Mouse (Mus musculus): ENCODE data around the gene Rnf123. TPM values are rescaled to one million over a fixed set of nuclear protein-coding genes. Genes with fewer than 3 reads are reported as not detected.

Gene Rnf123
- polyA plus RNA-seq, 1 experiment from 2014 or later: 32.6 TPM

GRCm38 (mm10) chr9:108072481-108072924, 10.6 kb downstream of the Rnf123 start:
- Histone ChIP-seq H3K4me2 (no peak overlapping the region), H3K9ac (0 out of 2 replicates have a peak overlapping the region, but pooled peaks have one; percentile 18), H3K27me3 (no peaks in the 10 kb centered on the region), H3K9me3 (replicated peaks) (no peaks in the 10 kb centered on the region), H3K4me1 (no peaks in the 10 kb centered on the region), H3K27ac (no peak overlapping the region), H3K36me3 (ENCODE audit: poor library complexity, severe bottlenecking) (peaks cover 39% of the 10 kb centered on the region), H3K4me3 (no peak overlapping the region)
- 53% methylated on average over 9 of the region's 9 CpGs for WGBS
- no peak for ATAC-seq

GRCm38 (mm10) chr9:108071801-108072200, 11.3 kb downstream of the Rnf123 start:
- Histone ChIP-seq H3K4me1 (no peaks in the 10 kb centered on the region), H3K27me3 (no peaks in the 10 kb centered on the region), H3K27ac (no peak overlapping the region), H3K36me3 (ENCODE audit: poor library complexity, severe bottlenecking) (peaks cover 44% of the 10 kb centered on the region), H3K9me3 (replicated peaks) (no peaks in the 10 kb centered on the region), H3K4me3 (no peak overlapping the region), H3K4me2 (no peak overlapping the region), H3K9ac (no peak overlapping the region)
- no peak for ATAC-seq
- 90% methylated on average over 4 of the region's 4 CpGs for WGBS

- no peak overlapping the region for H3K4me3 ChIP-seq
- no peak for ATAC-seq
- no peak overlapping the region for H3K27ac ChIP-seq
- H3K36me3 ChIP-seq (ENCODE audit: poor library complexity, severe bottlenecking): peaks cover 44% of the 10 kb centered on the region
- H3K9me3 ChIP-seq (replicated peaks): no peaks in the 10 kb centered on the region
- H3K9ac ChIP-seq: no peak overlapping the region
- H3K27me3 ChIP-seq: no peaks in the 10 kb centered on the region
- no peak overlapping the region for H3K4me2 ChIP-seq
- WGBS: 90% methylated on average over 7 of the region's 7 CpGs
- no peaks in the 10 kb centered on the region for H3K4me1 ChIP-seq
Observed at GRCm38 (mm10) chr9:108069529-108069928, 13.6 kb downstream of the Rnf123 start.

GRCm38 (mm10) chr9:108069007-108069406, 14.1 kb downstream of the Rnf123 start:
- WGBS: 85% methylated on average over 9 of the region's 9 CpGs
- Histone ChIP-seq H3K4me2 (no peak overlapping the region), H3K36me3 (ENCODE audit: poor library complexity, severe bottlenecking) (peaks cover 49% of the 10 kb centered on the region)

GRCm38 (mm10) chr9:108067900-108068299, 15.2 kb downstream of the Rnf123 start:
- no peaks in the 10 kb centered on the region for H3K27me3 ChIP-seq
- H3K9ac ChIP-seq: no peak overlapping the region
- H3K27ac ChIP-seq: no peak overlapping the region
- 20% methylated on average over 8 of the region's 8 CpGs for WGBS
- ATAC-seq: peak; percentile 17; the same call in 1 of the 2 replicates
- no peak overlapping the region for H3K4me3 ChIP-seq
- H3K4me1 ChIP-seq: no peaks in the 10 kb centered on the region
- H3K9me3 ChIP-seq (replicated peaks): no peaks in the 10 kb centered on the region
- no peak overlapping the region for H3K4me2 ChIP-seq
- H3K36me3 ChIP-seq (ENCODE audit: poor library complexity, severe bottlenecking): peaks cover 55% of the 10 kb centered on the region

More at GRCm38 (mm10) chr9:108069007-108069406, 14.1 kb downstream of the Rnf123 start:
- Histone ChIP-seq H3K9ac (no peak overlapping the region), H3K4me1 (no peaks in the 10 kb centered on the region), H3K27ac (no peak overlapping the region), H3K4me3 (no peak overlapping the region), H3K27me3 (no peaks in the 10 kb centered on the region), H3K9me3 (replicated peaks) (no peaks in the 10 kb centered on the region)
- no peak for ATAC-seq

- 84% methylated on average over 7 of the region's 7 CpGs for WGBS
- Histone ChIP-seq H3K36me3 (ENCODE audit: poor library complexity, severe bottlenecking) (peaks cover 58% of the 10 kb centered on the region), H3K4me1 (no peaks in the 10 kb centered on the region), H3K9ac (no peak overlapping the region), H3K9me3 (replicated peaks) (no peaks in the 10 kb centered on the region), H3K27me3 (no peaks in the 10 kb centered on the region), H3K4me3 (no peak overlapping the region), H3K27ac (no peak overlapping the region), H3K4me2 (no peak overlapping the region)
- no peak for ATAC-seq
Observed at GRCm38 (mm10) chr9:108067199-108067598, 15.9 kb downstream of the Rnf123 start.

- no peak for ATAC-seq
- Histone ChIP-seq H3K36me3 (ENCODE audit: poor library complexity, severe bottlenecking) (peaks cover 61% of the 10 kb centered on the region), H3K4me3 (no peak overlapping the region), H3K4me2 (no peak overlapping the region), H3K27ac (no peak overlapping the region), H3K27me3 (no peaks in the 10 kb centered on the region), H3K4me1 (no peaks in the 10 kb centered on the region), H3K9me3 (replicated peaks) (no peaks in the 10 kb centered on the region), H3K9ac (no peak overlapping the region)
- 50% methylated on average over 5 of the region's 5 CpGs for WGBS
Observed at GRCm38 (mm10) chr9:108065491-108066011, 17.6 kb downstream of the Rnf123 start.

- Histone ChIP-seq H3K4me1 (no peaks in the 10 kb centered on the region), H3K27me3 (no peaks in the 10 kb centered on the region), H3K9ac (no peak overlapping the region), H3K27ac (no peak overlapping the region), H3K9me3 (replicated peaks) (no peaks in the 10 kb centered on the region), H3K4me3 (no peak overlapping the region), H3K36me3 (ENCODE audit: poor library complexity, severe bottlenecking) (peaks cover 60% of the 10 kb centered on the region), H3K4me2 (no peak overlapping the region)
- 88% methylated on average over 12 of the region's 12 CpGs for WGBS
- no peak for ATAC-seq
Observed at GRCm38 (mm10) chr9:108063361-108063760, 19.8 kb downstream of the Rnf123 start.

- Histone ChIP-seq H3K4me1 (no peaks in the 10 kb centered on the region), H3K27me3 (no peaks in the 10 kb centered on the region), H3K4me2 (no peak overlapping the region), H3K9ac (no peak overlapping the region), H3K36me3 (ENCODE audit: poor library complexity, severe bottlenecking) (peaks cover 70% of the 10 kb centered on the region), H3K4me3 (no peak overlapping the region), H3K27ac (no peak overlapping the region), H3K9me3 (replicated peaks) (no peaks in the 10 kb centered on the region)
- no peak for ATAC-seq
- 90% methylated on average over 3 of the region's 3 CpGs for WGBS
Observed at GRCm38 (mm10) chr9:108062142-108062541, 21.0 kb downstream of the Rnf123 start.

GRCm38 (mm10) chr9:108058291-108058690, 24.9 kb downstream of the Rnf123 start:
- Histone ChIP-seq H3K4me1 (peaks cover 2% of the 10 kb centered on the region), H3K4me2 (no peak overlapping the region), H3K27ac (no peak overlapping the region), H3K9ac (no peak overlapping the region), H3K9me3 (replicated peaks) (no peaks in the 10 kb centered on the region), H3K36me3 (ENCODE audit: poor library complexity, severe bottlenecking) (peaks cover 91% of the 10 kb centered on the region), H3K27me3 (no peaks in the 10 kb centered on the region), H3K4me3 (no peak overlapping the region)
- 92% methylated on average over 9 of the region's 9 CpGs for WGBS
- ATAC-seq: no peak

- ATAC-seq: no peak
- 93% methylated on average over 5 of the region's 5 CpGs for WGBS
- Histone ChIP-seq H3K4me2 (no peak overlapping the region), H3K4me3 (no peak overlapping the region), H3K36me3 (ENCODE audit: poor library complexity, severe bottlenecking) (peaks cover 81% of the 10 kb centered on the region), H3K27ac (no peak overlapping the region), H3K9ac (no peak overlapping the region), H3K9me3 (replicated peaks) (no peaks in the 10 kb centered on the region), H3K4me1 (peaks cover 9% of the 10 kb centered on the region), H3K27me3 (no peaks in the 10 kb centered on the region)
Observed at GRCm38 (mm10) chr9:108057262-108057562, 25.9 kb downstream of the Rnf123 start.

GRCm38 (mm10) chr9:108056361-108057261, 26.5 kb downstream of the Rnf123 start:
- ATAC-seq: no peak
- H3K4me2 ChIP-seq: no peak overlapping the region
- H3K9me3 ChIP-seq (replicated peaks): no peaks in the 10 kb centered on the region
- 85% methylated on average over 28 of the region's 28 CpGs for WGBS
- H3K36me3 ChIP-seq (ENCODE audit: poor library complexity, severe bottlenecking): peaks cover 81% of the 10 kb centered on the region
- no peak overlapping the region for H3K9ac ChIP-seq
- H3K4me3 ChIP-seq: no peak overlapping the region
- no peaks in the 10 kb centered on the region for H3K27me3 ChIP-seq
- H3K4me1 ChIP-seq: peaks cover 9% of the 10 kb centered on the region
- no peak overlapping the region for H3K27ac ChIP-seq
